Mouse (Mus musculus) lung, postnatal 36 days (tissue): ENCODE results near the gene Krt17.
"Not testable (repeated sequence)": the region's sequence is repeated elsewhere in the genome, so short reads cannot be mapped to it uniquely, and the experiment has no call there.

Experiments used
- DNase-seq: peaks from one replicate; pipeline ENCODE4 v3.0.0; 2022; ENCODE audit warnings: mixed read lengths

Krt17 gene

GRCm38 (mm10) chr11:100262058-100262980 lies 1.5 kb upstream of the Krt17 start:
- no peak for DNase-seq

- no peak for DNase-seq
These were observed 391 bp upstream of the Krt17 start for GRCm38 (mm10) chr11:100261235-100261605.

GRCm38 (mm10) chr11:100259079-100259478 lies 1.8 kb downstream of the Krt17 start:
- no peak for DNase-seq

- no peak for DNase-seq
These were observed 2.9 kb downstream of the Krt17 start for GRCm38 (mm10) chr11:100257967-100258366.

- no peak for DNase-seq
These were observed 5.3 kb downstream of the Krt17 start for GRCm38 (mm10) chr11:100255514-100255913.

- no peak for DNase-seq
These were observed 6.3 kb downstream of the Krt17 start for GRCm38 (mm10) chr11:100254360-100255090.

- DNase-seq, result no peak
These were observed 11.9 kb downstream of the Krt17 start, which contains the start of gene Krt16 for GRCm38 (mm10) chr11:100248852-100249465. TSS of gene Krt16 (minus strand) at chr11:100248902.

GRCm38 (mm10) chr11:100246471-100246870 lies 14.4 kb downstream of the Krt17 start:
- DNase-seq, result not testable (repeated sequence)

GRCm38 (mm10) chr11:100240272-100240671 lies 20.6 kb downstream of the Krt17 start:
- DNase-seq, result not testable (repeated sequence)

- DNase-seq, result no peak
These were observed 39.1 kb downstream of the Krt17 start for GRCm38 (mm10) chr11:100221741-100222140.

GRCm38 (mm10) chr11:100219304-100219703 lies 41.5 kb downstream of the Krt17 start:
- no peak for DNase-seq

- no peak for DNase-seq
These were observed 52.3 kb downstream of the Krt17 start for GRCm38 (mm10) chr11:100208542-100208941.

- DNase-seq, result no peak
These were observed 53.3 kb downstream of the Krt17 start, which contains the start of gene Krt14 for GRCm38 (mm10) chr11:100207498-100207897. TSS of gene Krt14 (minus strand) at chr11:100207548.
